Mouse (Mus musculus) CH12.LX (cell line): ENCODE measurements around the gene Snap91. TPM values are rescaled to one million over a fixed set of nuclear protein-coding genes. Genes with fewer than 3 reads are reported as not detected.

ENCODE experiments used
- DNase-seq: peaks from one replicate; pipeline ENCODE4 v3.0.0-alpha.2; 2013; ENCODE audit errors: extremely low read depth
- H3K27ac ChIP-seq: 2 replicates; pipeline ENCODE4 v1.5.1; 2012; ENCODE audit warnings: low read depth, mild to moderate bottlenecking, control low read depth, moderate library complexity; ENCODE audit not compliant: insufficient read depth
- H3K27me3 ChIP-seq: replicated peaks from 2 replicates; pipeline ENCODE3; 2012; ENCODE audit warnings: inconsistent platforms
- H3K36me3 ChIP-seq, 2 experiments: replicated peaks in 1 of 2; 2 replicates each; pipeline versions ENCODE3 to v1.6.1; 2012; ENCODE audit warnings: inconsistent platforms in 1 of 2, low read length in 1 of 2, mild to moderate bottlenecking in 1 of 2, mixed read lengths in 1 of 2, moderate library complexity in 1 of 2; ENCODE audit not compliant: control insufficient read depth in 1 of 2, insufficient read depth in 1 of 2
- H3K4me1 ChIP-seq, 2 experiments: 2 replicates each; pipeline ENCODE4 v1.6.1; 2012; ENCODE audit warnings: inconsistent platforms in 1 of 2, moderate library complexity in 1 of 2; ENCODE audit not compliant: insufficient read depth in 2 of 2, control insufficient read depth in 1 of 2
- H3K4me2 ChIP-seq: 2 replicates; pipeline ENCODE4 v1.6.1; 2012; ENCODE audit warnings: low read depth, mild to moderate bottlenecking, control low read depth; ENCODE audit not compliant: poor library complexity, insufficient read depth, severe bottlenecking
- H3K4me3 ChIP-seq, 3 experiments: fragments of 150-350 bp in 1 of 3; sonication (generic) in 1 of 3; replicated peaks in 1 of 3; 2 replicates each; pipeline versions ENCODE3 to v1.5.1; 2011 to 2012; ENCODE audit warnings: low read depth in 2 of 3, low read length in 2 of 3, mild to moderate bottlenecking in 2 of 3, moderate library complexity in 2 of 3, control low read depth in 1 of 3, improper control_type of control experiment in 1 of 3, inconsistent platforms in 1 of 3, mixed read lengths in 1 of 3; ENCODE audit not compliant: poor library complexity in 1 of 3
- H3K79me2 ChIP-seq: replicated peaks from 2 replicates; pipeline ENCODE4 v1.6.1; 2012; ENCODE audit warnings: mild to moderate bottlenecking, moderate library complexity; ENCODE audit not compliant: control insufficient read depth, poor library complexity, insufficient read depth, severe bottlenecking; ENCODE audit errors: extremely low read depth
- H3K9ac ChIP-seq: 2 replicates; pipeline ENCODE4 v1.6.1; 2012; ENCODE audit warnings: low read depth, mild to moderate bottlenecking, control low read depth, moderate library complexity; ENCODE audit not compliant: insufficient read depth
- H3K9me3 ChIP-seq: replicated peaks from 2 replicates; pipeline ENCODE3; 2012; ENCODE audit warnings: low read length, inconsistent platforms, mixed read lengths
- BHLHE40 ChIP-seq: IDR thresholded peaks from 2 replicates; pipeline ENCODE4 v1.6.1; 2011; ENCODE audit warnings: mild to moderate bottlenecking, low read depth, low read length, improper control_type of control experiment
- CHD1 ChIP-seq: IDR thresholded peaks from 2 replicates; pipeline ENCODE4 v1.6.1; 2012; ENCODE audit warnings: low read depth, low read length, improper control_type of control experiment, inconsistent platforms
- CTCF ChIP-seq, 2 experiments: IDR thresholded peaks in 1 of 2; conservative IDR thresholded peaks in 1 of 2; 2 replicates each; pipeline ENCODE4 v1.5.1; 2011 to 2012; ENCODE audit warnings: low read depth in 2 of 2, low read length in 2 of 2, improper control_type of control experiment in 1 of 2, inconsistent platforms in 1 of 2, mild to moderate bottlenecking in 1 of 2, moderate library complexity in 1 of 2
- ELF1 ChIP-seq: IDR thresholded peaks from 2 replicates; pipeline ENCODE4 v1.6.1; 2014; ENCODE audit warnings: low read depth, mild to moderate bottlenecking, inconsistent platforms, low read length, improper control_type of control experiment
- HCFC1 ChIP-seq: IDR thresholded peaks from 2 replicates; pipeline ENCODE4 v1.6.1; 2012; ENCODE audit warnings: low read depth, mild to moderate bottlenecking, inconsistent platforms, low read length, improper control_type of control experiment
- IRF4 ChIP-seq: IDR thresholded peaks from 2 replicates; pipeline ENCODE4 v1.6.1; 2014; ENCODE audit warnings: low read depth, mild to moderate bottlenecking, inconsistent platforms, low read length, improper control_type of control experiment
- JUN ChIP-seq: IDR thresholded peaks from 2 replicates; pipeline ENCODE4 v1.6.1; 2011; ENCODE audit warnings: low read depth, mild to moderate bottlenecking, low read length, improper control_type of control experiment, moderate library complexity; ENCODE audit not compliant: insufficient read depth
- JUND ChIP-seq: conservative IDR thresholded peaks from 2 replicates; pipeline ENCODE4 v1.6.1; 2011; ENCODE audit warnings: low read depth, low read length, improper control_type of control experiment
- MAFK ChIP-seq: IDR thresholded peaks from 2 replicates; pipeline ENCODE4 v1.6.1; 2011; ENCODE audit warnings: low read length, improper control_type of control experiment; ENCODE audit not compliant: insufficient replicate concordance
- MAX ChIP-seq: IDR thresholded peaks from 2 replicates; pipeline ENCODE4 v1.6.1; 2011; ENCODE audit warnings: low read length, improper control_type of control experiment
- MAZ ChIP-seq: IDR thresholded peaks from 2 replicates; pipeline ENCODE4 v1.6.1; 2012; ENCODE audit warnings: low read depth, mild to moderate bottlenecking, inconsistent platforms, low read length, improper control_type of control experiment, moderate library complexity
- MEF2A ChIP-seq: IDR thresholded peaks from 2 replicates; pipeline ENCODE4 v1.6.1; 2014; ENCODE audit warnings: low read depth, mild to moderate bottlenecking, inconsistent platforms, low read length, improper control_type of control experiment, borderline replicate concordance
- MXI1 ChIP-seq: IDR thresholded peaks from 2 replicates; pipeline ENCODE4 v1.6.1; 2011; ENCODE audit warnings: mild to moderate bottlenecking, low read depth, low read length, improper control_type of control experiment
- MYC ChIP-seq: IDR thresholded peaks from 2 replicates; pipeline ENCODE4 v1.6.1; 2011; ENCODE audit warnings: low read depth, mild to moderate bottlenecking, improper control_type of control experiment, low read length
- NELFE ChIP-seq: IDR thresholded peaks from 2 replicates; pipeline ENCODE4 v1.6.1; 2011; ENCODE audit warnings: low read depth, low read length, improper control_type of control experiment
- POLR2A ChIP-seq: IDR thresholded peaks from 2 replicates; pipeline ENCODE4 v1.6.1; 2011; ENCODE audit warnings: low read depth, mild to moderate bottlenecking, improper control_type of control experiment, low read length
- POLR2AphosphoS2 ChIP-seq: IDR thresholded peaks from 2 replicates; pipeline ENCODE4 v1.6.1; 2011; ENCODE audit warnings: low read depth, low read length, improper control_type of control experiment
- RAD21 ChIP-seq: IDR thresholded peaks from 2 replicates; pipeline ENCODE4 v1.6.1; 2011; ENCODE audit warnings: low read depth, mild to moderate bottlenecking, low read length, improper control_type of control experiment, moderate library complexity
- RCOR1 ChIP-seq: conservative IDR thresholded peaks from 2 replicates; pipeline ENCODE4 v1.6.1; 2012; ENCODE audit warnings: low read depth, mild to moderate bottlenecking, inconsistent platforms, low read length, improper control_type of control experiment
- SIN3A ChIP-seq: IDR thresholded peaks from 2 replicates; pipeline ENCODE4 v1.6.1; 2012; ENCODE audit warnings: low read length, improper control_type of control experiment, inconsistent platforms
- SMC3 ChIP-seq: IDR thresholded peaks from 2 replicates; pipeline ENCODE4 v1.6.1; 2011; ENCODE audit warnings: low read depth, low read length, improper control_type of control experiment
- TCF12 ChIP-seq: IDR thresholded peaks from 2 replicates; pipeline ENCODE4 v1.6.1; 2014; ENCODE audit warnings: low read depth, mild to moderate bottlenecking, inconsistent platforms, low read length, improper control_type of control experiment
- USF1 ChIP-seq: IDR thresholded peaks from 2 replicates; pipeline ENCODE4 v1.6.1; 2014; ENCODE audit warnings: low read depth, mild to moderate bottlenecking, inconsistent platforms, low read length, improper control_type of control experiment
- ZC3H11A ChIP-seq: IDR thresholded peaks from 2 replicates; pipeline ENCODE4 v1.6.1; 2012; ENCODE audit warnings: low read depth, mild to moderate bottlenecking, inconsistent platforms, low read length, improper control_type of control experiment
- ZKSCAN1 ChIP-seq: IDR thresholded peaks from 2 replicates; pipeline ENCODE4 v1.6.1; 2012; ENCODE audit warnings: low read depth, inconsistent platforms, low read length, improper control_type of control experiment, borderline replicate concordance
- dilution Hi-C: fragments of 300-500 bp; cut with MboI; formaldehyde crosslinking; loops from 2 replicates; pipeline ENCODE4 v1.14.3; 2020; ENCODE audit warnings: low sequenced_read_pairs; ENCODE audit not compliant: extremely low pct_unique_long_range_greater_than_20kb, extremely low pct_ligation_motif_present
- in situ Hi-C: fragments of 300-500 bp; cut with MboI; formaldehyde crosslinking; loops from 3 replicates; pipeline ENCODE4 v1.14.3; 2019; ENCODE audit warnings: low sequenced_read_pairs, low pct_ligation_motif_present, low pct_unique_long_range_greater_than_20kb, mixed read lengths
- polyA plus RNA-seq: library from polyadenylated mRNA; unstranded; fragments of >175 nt; gene quantifications from 2 replicates; pipeline ENCODE4 v1.2.1, GENCODE M21; 2012; ENCODE audit warnings: low read depth; ENCODE audit not compliant: insufficient read length
- total RNA-seq, 2 experiments: library from RNA; depleted of rRNA; stranded (reverse); fragments of 300-350 nt in 1 of 2; fragments of >200 nt in 1 of 2; gene quantifications; 2 replicates each; pipeline ENCODE4 v1.2.3; 2012 to 2014

The Snap91 gene
- total and polyA plus RNA-seq, 3 experiments: 0.12 to 0.41 (median 0.21) TPM

DNA sequence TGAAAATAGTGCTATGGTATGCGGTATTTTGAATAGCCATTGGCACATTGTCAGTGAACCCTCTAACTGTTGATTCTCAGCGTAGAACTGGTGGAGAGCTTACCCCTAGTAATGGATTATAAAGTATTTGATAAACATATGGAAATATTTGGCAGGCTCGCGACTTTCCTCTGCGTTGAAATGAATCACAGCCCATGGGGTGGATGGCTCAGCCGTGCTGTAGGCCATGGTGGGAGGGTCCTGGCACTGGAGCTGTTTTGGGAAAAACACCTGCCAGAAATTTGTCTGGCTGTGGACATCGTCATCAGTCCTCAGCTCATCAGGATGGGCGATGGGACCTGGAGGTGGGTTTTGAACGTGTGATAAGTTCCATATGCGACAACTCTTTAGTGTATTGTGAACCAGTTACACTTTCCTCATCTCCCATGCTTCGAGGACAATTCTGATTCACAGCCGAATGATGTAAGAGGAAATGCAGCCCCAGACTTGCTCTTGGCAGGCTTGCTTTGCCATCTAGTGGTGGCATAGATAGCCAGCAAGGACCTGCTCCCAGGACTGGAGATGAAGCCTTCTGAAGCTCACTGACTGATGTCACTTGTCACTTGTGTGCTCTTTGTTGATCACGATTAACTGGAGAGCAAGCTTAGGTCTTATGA lies 134.4 kb downstream of the Snap91 start:
- Histone ChIP-seq H3K27ac (no peak overlapping the region), H3K4me2 (no peak overlapping the region), H3K4me1 (peaks cover 0 to 6% of the 10 kb centered on the region in 2 experiments; a peak in 3 of 4 replicates), H3K4me3 (no peak overlapping the region), H3K79me2 (no peaks in the 10 kb centered on the region), H3K27me3 (no peaks in the 10 kb centered on the region), H3K9me3 (no peaks in the 10 kb centered on the region), H3K36me3 (no peaks in the 10 kb centered on the region), H3K9ac (peak overlapping the region; percentile 9; the same call in 1 of the 2 replicates)
- TF ChIP-seq BHLHE40: no peak
- TF ChIP-seq NELFE: no peak
- no peak for TF ChIP-seq MXI1
- no peak for TF ChIP-seq POLR2A
- TF ChIP-seq USF1: no peak
- TF ChIP-seq TCF12: peak; percentile 19; the same call in 1 of the 2 replicates
- TF ChIP-seq CTCF (conservative IDR thresholded peaks at IDR 0.05 in 1 of 2, IDR thresholded peaks at IDR 0.05 in 1 of 2; ENCODE audit: low read depth in 2 of 2, low read length in 2 of 2): peak; percentile 67 to 98
- TF ChIP-seq JUND: no peak; the same call in 1 of the 2 replicates
- TF ChIP-seq RCOR1: no peak
- no peak for TF ChIP-seq JUN
- 0 out of 2 replicates have a peak, but pooled peaks have one; percentile 10 for TF ChIP-seq MAFK
- TF ChIP-seq MYC: peak; percentile 76
- no peak for TF ChIP-seq SIN3A
- 0 out of 2 replicates have a peak, but pooled peaks have one; percentile 31 for TF ChIP-seq MEF2A
- TF ChIP-seq MAZ: no peak
- TF ChIP-seq MAX: no peak
- no peak for TF ChIP-seq POLR2AphosphoS2
- TF ChIP-seq ZC3H11A: peak; percentile 94
- TF ChIP-seq RAD21: peak; percentile 99
- no peak for TF ChIP-seq ZKSCAN1
- no peak for TF ChIP-seq CHD1
- peak; percentile 71 for TF ChIP-seq IRF4
- peak; percentile 65; the same call in 1 of the 2 replicates for TF ChIP-seq ELF1
- TF ChIP-seq HCFC1: no peak
- peak; percentile 99 for TF ChIP-seq SMC3
- peak; percentile 86 for DNase-seq
- dilution Hi-C loops: no loop called here
- in situ Hi-C loops: loop anchor here (25.0 kb wide), 1 partner anchor 284 kb away; the partner anchor contains the start of genes Dop1a and Ube2cbp
